Mouse (Mus musculus) heart, adult 2 months (tissue): ENCODE data around the gene Clint1. TPM values are rescaled to one million over a fixed set of nuclear protein-coding genes. Genes with fewer than 3 reads are reported as not detected.

Experiments
- DNase-seq, 2 experiments: peaks; one replicate each; pipeline ENCODE4 v3.0.0; 2021
- H3K27ac ChIP-seq: fragments of 200-600 bp; 2 replicates; pipeline ENCODE4 v1.8.1; 2022
- H3K27me3 ChIP-seq: fragments of 200-500 bp; 2 replicates; pipeline ENCODE4 v1.6.1; 2012; ENCODE audit warnings: mild to moderate bottlenecking, low read length, inconsistent platforms, mixed read lengths; ENCODE audit not compliant: control insufficient read depth, insufficient read depth
- H3K36me3 ChIP-seq: fragments of 200-500 bp; 2 replicates; pipeline ENCODE4 v1.6.1; 2012; ENCODE audit warnings: low read length, inconsistent platforms; ENCODE audit not compliant: control insufficient read depth, insufficient read depth
- H3K4me1 ChIP-seq: fragments of 200-500 bp; 2 replicates; pipeline ENCODE4 v1.6.1; 2011; ENCODE audit warnings: low read length; ENCODE audit not compliant: control insufficient read depth, insufficient read depth
- H3K4me3 ChIP-seq: fragments of 200-600 bp; 2 replicates; pipeline ENCODE4 v1.8.1; 2022
- H3K79me2 ChIP-seq: fragments of 200-500 bp; replicated peaks from 2 replicates; pipeline ENCODE4 v1.6.1; 2012; ENCODE audit warnings: mild to moderate bottlenecking, inconsistent platforms, low read length, moderate library complexity, mixed read lengths; ENCODE audit not compliant: control insufficient read depth, insufficient read depth
- H3K9ac ChIP-seq: fragments of 200-500 bp; 2 replicates; pipeline ENCODE4 v1.6.1; 2012; ENCODE audit warnings: low read depth, mild to moderate bottlenecking, control low read depth, inconsistent platforms, low read length, mixed read lengths
- CTCF ChIP-seq: fragments of 200-600 bp; IDR thresholded peaks from 2 replicates; pipeline ENCODE4 v1.8.1; 2022; ENCODE audit warnings: antibody characterized with exemption, mild to moderate bottlenecking, moderate library complexity
- EP300 ChIP-seq: fragments of 200-500 bp; IDR thresholded peaks from 2 replicates; pipeline ENCODE4 v1.6.1; 2011; ENCODE audit warnings: low read depth, low read length, control low read depth; ENCODE audit not compliant: insufficient read depth
- POLR2A ChIP-seq: fragments of 200-500 bp; IDR thresholded peaks from 2 replicates; pipeline ENCODE4 v1.6.1; 2011; ENCODE audit warnings: mild to moderate bottlenecking, low read depth, low read length, control low read depth; ENCODE audit not compliant: insufficient read depth
- WGBS: fragments of 180-500 bp; shearing (Covaris S2); methylation state at CpG from one replicate; pipeline ENCODE4 v1.1.7; 2018; 5-methylcytosine and 5-hydroxymethylcytosine counted together
- intact Hi-C: fragments of 180-260 bp; cut with DNase I; formaldehyde crosslinking; loops from one replicate; pipeline ENCODE4 v1.15.1; 2025
- polyA plus RNA-seq: library from polyadenylated mRNA; depleted of rRNA; stranded (reverse); fragments of >200 nt; gene quantifications from 2 replicates; pipeline ENCODE4 v1.2.3, GENCODE M21; 2012
- total RNA-seq, 2 experiments: library from RNA; stranded (reverse); gene quantifications; 2 replicates each; pipeline ENCODE4 v1.2.3; 2021

Gene Clint1
- total and polyA plus RNA-seq, 3 experiments: 29.5 to 45.7 (median 42.0) TPM

- intact Hi-C loops: loop anchor here (10.0 kb wide), 2 partner anchors 134 to 884 kb away; no protein-coding TSS in a partner anchor
- Histone ChIP-seq H3K36me3 (peaks cover 3% of the 10 kb centered on the region; the same call in 1 of the 2 replicates), H3K4me3 (no peak overlapping the region), H3K27ac (no peak overlapping the region), H3K4me1 (peaks cover 2% of the 10 kb centered on the region), H3K79me2 (0 out of 2 replicates have a peak, but pooled peaks cover under 1% of the 10 kb centered on the region), H3K27me3 (no peaks in the 10 kb centered on the region), H3K9ac (no peak overlapping the region)
- DNase-seq: no peak
- TF ChIP-seq POLR2A (no peak), EP300 (no peak), CTCF (no peak)
- WGBS: 79% methylated on average over 9 of the region's 9 CpGs
These were observed 36.7 kb downstream of the Clint1 start for GRCm38 (mm10) chr11:45888471-45889030.

- no peak overlapping the region for H3K4me3 ChIP-seq
- H3K4me1 ChIP-seq: no peaks in the 10 kb centered on the region
- no peaks in the 10 kb centered on the region for H3K79me2 ChIP-seq
- no peak for DNase-seq
- TF ChIP-seq CTCF (no peak), EP300 (no peak), POLR2A (no peak)
- no peaks in the 10 kb centered on the region for H3K36me3 ChIP-seq
- intact Hi-C loops: loop anchor here (10.0 kb wide), 2 partner anchors 135 to 885 kb away; no protein-coding TSS in a partner anchor
- no peak overlapping the region for H3K9ac ChIP-seq
- H3K27me3 ChIP-seq: no peaks in the 10 kb centered on the region
- no peak overlapping the region for H3K27ac ChIP-seq
- 83% methylated on average over 3 of the region's 3 CpGs for WGBS
These were observed 38.1 kb downstream of the Clint1 start for GRCm38 (mm10) chr11:45889981-45890380.

GRCm38 (mm10) chr11:45890423-45890822, 38.6 kb downstream of the Clint1 start:
- no peaks in the 10 kb centered on the region for H3K36me3 ChIP-seq
- TF ChIP-seq EP300 (no peak), POLR2A (no peak), CTCF (no peak)

GRCm38 (mm10) chr11:45892861-45893360, 41.1 kb downstream of the Clint1 start:
- intact Hi-C loops: no loop called here
- DNase-seq: no peak
- Histone ChIP-seq H3K27ac (no peak overlapping the region), H3K36me3 (no peaks in the 10 kb centered on the region), H3K4me3 (no peak overlapping the region), H3K27me3 (no peaks in the 10 kb centered on the region), H3K9ac (no peak overlapping the region), H3K79me2 (no peaks in the 10 kb centered on the region), H3K4me1 (peaks cover 1% of the 10 kb centered on the region)
- WGBS: 87% methylated on average over 5 of the region's 5 CpGs
- TF ChIP-seq EP300 (no peak), POLR2A (no peak), CTCF (no peak)

More at GRCm38 (mm10) chr11:45890423-45890822, 38.6 kb downstream of the Clint1 start:
- intact Hi-C loops: no loop called here
- 90% methylated on average over 20 of the region's 20 CpGs for WGBS
- Histone ChIP-seq H3K9ac (no peak overlapping the region), H3K4me1 (no peaks in the 10 kb centered on the region), H3K4me3 (no peak overlapping the region), H3K27me3 (no peaks in the 10 kb centered on the region), H3K79me2 (no peaks in the 10 kb centered on the region), H3K27ac (no peak overlapping the region)
- no peak for DNase-seq

GRCm38 (mm10) chr11:45897392-45897791, 45.5 kb downstream of the Clint1 start:
- no peak for TF ChIP-seq POLR2A
- no peak for TF ChIP-seq EP300
- TF ChIP-seq CTCF: no peak
- peaks cover 2% of the 10 kb centered on the region; the same call in 1 of the 2 replicates for H3K36me3 ChIP-seq
- H3K27ac ChIP-seq: no peak overlapping the region
- no peaks in the 10 kb centered on the region for H3K27me3 ChIP-seq
- H3K79me2 ChIP-seq: no peaks in the 10 kb centered on the region
- no peak for DNase-seq
- H3K4me1 ChIP-seq: peaks cover 1% of the 10 kb centered on the region
- H3K9ac ChIP-seq: no peak overlapping the region
- no peak overlapping the region for H3K4me3 ChIP-seq
- intact Hi-C loops: no loop called here
- 82% methylated on average over 2 of the region's 2 CpGs for WGBS
